Mouse (Mus musculus): ENCODE results near the gene Dclk2. TPM values are rescaled to one million over a fixed set of nuclear protein-coding genes. Genes with fewer than 3 reads are reported as not detected.

Gene Dclk2
- polyA plus RNA-seq, 1 experiment from 2014 or later, result 49.0 TPM

DNA sequence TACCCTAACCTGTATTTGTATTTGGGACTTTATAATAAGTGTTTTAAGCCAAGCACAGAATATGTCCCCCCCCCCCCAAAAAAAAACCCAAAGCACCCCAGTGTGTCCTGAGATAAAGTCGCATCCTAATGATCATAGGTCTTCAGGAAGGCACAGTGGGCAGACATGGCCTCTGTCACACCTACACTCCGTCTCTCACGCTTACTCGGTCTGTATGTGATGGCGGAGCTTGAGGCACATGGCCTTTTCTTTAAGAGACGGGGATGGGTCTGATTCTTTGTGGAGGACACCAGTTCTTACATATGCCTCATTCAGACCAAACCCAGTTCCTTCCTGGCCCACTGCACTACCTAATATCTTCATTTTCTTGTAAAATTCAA is 158.6 kb downstream of the Dclk2 start:
- Histone ChIP-seq H3K9me3 (ENCODE audit: control insufficient read depth, low read length) (no peaks in the 10 kb centered on the region), H3K9ac (ENCODE audit: low read length) (no peak overlapping the region), H3K4me3 (ENCODE audit: low read depth, low read length) (no peak overlapping the region), H3K27me3 (ENCODE audit: control insufficient read depth, insufficient read depth, low read length) (0 out of 2 replicates have a peak, but pooled peaks cover 2% of the 10 kb centered on the region), H3K27ac (ENCODE audit: low read depth, low read length) (no peak overlapping the region), H3K4me1 (replicated peaks; ENCODE audit: control insufficient read depth, insufficient read depth, low read length) (no peaks in the 10 kb centered on the region), H3K36me3 (ENCODE audit: control insufficient read depth, insufficient read depth, low read length) (no peaks in the 10 kb centered on the region), H3K4me2 (ENCODE audit: low read depth, low read length, severe bottlenecking) (no peak overlapping the region)
- DNase-seq (ENCODE audit: low spot score) (no peak), ATAC-seq (replicated peaks; ENCODE audit: low FRiP score) (no peak)
- whole genome bisulfite sequencing, result 89% methylated on average over 6 of the region's 6 CpGs

DNA sequence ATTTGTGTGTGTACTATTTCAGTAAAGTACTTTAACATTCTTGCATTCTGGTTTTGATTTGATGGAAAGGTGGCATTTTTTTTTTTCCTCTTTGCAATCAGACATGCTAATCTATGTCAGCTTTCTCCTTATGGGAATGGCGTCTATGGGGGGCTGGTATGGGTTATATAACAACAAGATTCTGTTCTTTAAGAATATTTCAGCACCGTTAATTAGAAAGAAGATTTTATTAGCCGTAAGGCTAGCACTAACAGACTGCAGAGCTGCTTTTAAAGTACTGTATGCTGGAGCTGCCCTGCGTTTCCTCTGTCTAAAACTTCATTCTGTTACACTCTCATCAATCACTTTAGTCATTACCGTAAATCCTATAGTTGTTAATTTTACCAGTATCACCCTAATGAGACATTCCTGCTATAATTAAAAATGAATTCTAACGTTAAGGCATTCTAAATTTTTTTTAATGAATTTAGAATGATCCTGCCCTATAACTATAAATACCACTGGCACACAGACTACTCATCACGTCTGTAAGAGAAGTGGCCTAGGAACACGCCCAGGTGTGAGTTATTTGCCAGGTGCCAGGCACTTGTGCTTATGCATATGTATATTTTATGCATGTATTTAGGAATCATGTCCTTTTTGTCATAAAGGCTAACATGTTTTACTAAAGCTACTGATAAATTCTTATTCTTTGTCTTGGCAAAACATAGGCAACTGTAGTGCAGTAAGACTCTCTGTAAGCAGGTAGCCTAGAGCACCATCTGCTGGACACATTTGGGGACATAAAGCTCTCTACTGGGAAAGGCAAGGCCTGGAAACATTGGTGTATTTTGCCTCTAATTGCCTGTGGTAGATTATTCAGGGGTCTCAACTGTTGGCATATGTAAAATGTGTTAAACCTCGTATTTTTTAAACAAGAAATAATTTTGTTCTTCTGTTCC is 159.3 kb downstream of the Dclk2 start:
- 0 out of 2 replicates have a peak, but pooled peaks have one; percentile 60 for ATAC-seq (replicated peaks; ENCODE audit: low FRiP score)
- Histone ChIP-seq H3K4me2 (ENCODE audit: low read depth, low read length, severe bottlenecking) (no peak overlapping the region), H3K4me3 (ENCODE audit: low read depth, low read length) (no peak overlapping the region), H3K9me3 (ENCODE audit: control insufficient read depth, low read length) (no peaks in the 10 kb centered on the region), H3K4me1 (replicated peaks; ENCODE audit: control insufficient read depth, insufficient read depth, low read length) (no peaks in the 10 kb centered on the region), H3K9ac (ENCODE audit: low read length) (no peak overlapping the region), H3K36me3 (ENCODE audit: control insufficient read depth, insufficient read depth, low read length) (no peaks in the 10 kb centered on the region), H3K27me3 (ENCODE audit: control insufficient read depth, insufficient read depth, low read length) (0 out of 2 replicates have a peak, but pooled peaks cover 2% of the 10 kb centered on the region), H3K27ac (ENCODE audit: low read depth, low read length) (no peak overlapping the region)
- 67% methylated on average over 9 of the region's 9 CpGs for WGBS
- DNase-seq (ENCODE audit: low spot score), result peak; percentile 72

DNA sequence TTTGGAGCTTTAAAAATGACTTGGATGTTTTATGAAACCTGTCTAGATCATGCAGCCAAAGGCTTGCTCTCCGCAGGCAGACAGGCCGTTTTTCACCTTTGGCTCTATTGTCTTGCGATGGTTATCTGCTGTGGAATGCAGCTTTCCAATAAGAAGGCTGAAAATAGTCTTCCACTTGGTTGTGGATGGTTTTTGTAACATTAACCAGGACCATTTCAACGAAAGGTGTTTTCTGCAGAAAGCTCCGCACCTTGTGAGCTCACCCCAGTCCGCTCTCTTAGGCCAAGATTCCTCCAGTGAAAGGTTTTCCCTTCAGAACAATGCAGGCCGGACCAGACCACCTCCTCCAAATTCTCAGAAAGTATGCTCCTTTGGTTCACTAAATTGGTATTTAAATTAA is 160.2 kb downstream of the Dclk2 start:
- no peak for DNase-seq (ENCODE audit: low spot score)
- no peak overlapping the region for H3K27ac ChIP-seq (ENCODE audit: low read depth, low read length)
- H3K27me3 ChIP-seq (ENCODE audit: control insufficient read depth, insufficient read depth, low read length), result 0 out of 2 replicates have a peak, but pooled peaks cover 2% of the 10 kb centered on the region
- H3K9ac ChIP-seq (ENCODE audit: low read length), result no peak overlapping the region
- H3K36me3 ChIP-seq (ENCODE audit: control insufficient read depth, insufficient read depth, low read length), result no peaks in the 10 kb centered on the region
- H3K4me2 ChIP-seq (ENCODE audit: low read depth, low read length, severe bottlenecking), result no peak overlapping the region
- no peak overlapping the region for H3K4me3 ChIP-seq (ENCODE audit: low read depth, low read length)
- 49% methylated on average over 7 of the region's 7 CpGs for WGBS
- no peak for ATAC-seq (replicated peaks; ENCODE audit: low FRiP score)
- H3K4me1 ChIP-seq (replicated peaks; ENCODE audit: control insufficient read depth, insufficient read depth, low read length), result no peaks in the 10 kb centered on the region
- H3K9me3 ChIP-seq (ENCODE audit: control insufficient read depth, low read length), result no peaks in the 10 kb centered on the region

DNA sequence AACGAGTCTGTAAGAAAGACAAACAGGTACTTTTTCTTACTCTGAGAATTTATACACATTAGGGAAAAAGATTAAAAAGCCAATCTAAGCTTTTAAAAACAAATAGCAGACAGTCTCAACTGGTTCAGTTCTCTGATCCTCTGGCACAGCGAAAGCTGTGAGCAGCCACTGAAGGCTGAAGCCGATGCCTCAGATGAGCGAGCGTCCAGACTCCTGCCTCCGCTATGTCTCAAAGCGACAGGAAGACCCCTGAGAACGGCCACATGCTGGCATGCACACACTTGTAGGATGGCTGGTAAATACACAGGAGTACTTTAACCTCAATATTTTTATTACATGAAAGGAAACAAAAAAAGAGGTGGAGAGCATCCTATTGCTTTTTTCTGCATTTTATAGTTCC is 160.8 kb downstream of the Dclk2 start:
- H3K27ac ChIP-seq (ENCODE audit: low read depth, low read length), result no peak overlapping the region
- H3K4me2 ChIP-seq (ENCODE audit: low read depth, low read length, severe bottlenecking), result no peak overlapping the region
- H3K9me3 ChIP-seq (ENCODE audit: control insufficient read depth, low read length), result no peaks in the 10 kb centered on the region
- ATAC-seq (replicated peaks; ENCODE audit: low FRiP score) (no peak), DNase-seq (ENCODE audit: low spot score) (no peak)
- WGBS, result 49% methylated on average over 8 of the region's 8 CpGs
- no peak overlapping the region for H3K9ac ChIP-seq (ENCODE audit: low read length)
- no peak overlapping the region for H3K4me3 ChIP-seq (ENCODE audit: low read depth, low read length)
- H3K36me3 ChIP-seq (ENCODE audit: control insufficient read depth, insufficient read depth, low read length), result no peaks in the 10 kb centered on the region
- H3K4me1 ChIP-seq (replicated peaks; ENCODE audit: control insufficient read depth, insufficient read depth, low read length), result no peaks in the 10 kb centered on the region
- 0 out of 2 replicates have a peak, but pooled peaks cover 2% of the 10 kb centered on the region for H3K27me3 ChIP-seq (ENCODE audit: control insufficient read depth, insufficient read depth, low read length)

DNA sequence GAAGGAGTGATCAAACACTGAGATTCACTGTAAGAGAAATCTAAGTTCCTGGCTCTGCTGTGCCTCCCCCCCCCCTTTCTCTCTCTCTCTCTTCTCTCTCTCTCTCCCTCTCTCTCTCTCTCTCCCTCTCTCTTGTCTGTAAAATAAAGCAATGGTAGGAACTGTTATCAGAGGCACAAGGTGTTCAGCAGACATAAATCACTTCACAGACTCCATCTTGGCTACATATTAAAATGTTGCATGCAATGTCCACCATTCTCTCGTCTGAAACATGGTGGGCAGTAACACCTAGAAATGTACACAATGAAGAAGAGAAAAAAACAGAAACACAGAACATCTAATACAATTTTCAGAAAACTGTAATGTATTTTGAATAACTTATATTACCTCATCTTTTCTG is 161.3 kb downstream of the Dclk2 start:
- no peak for DNase-seq (ENCODE audit: low spot score)
- Histone ChIP-seq H3K4me1 (replicated peaks; ENCODE audit: control insufficient read depth, insufficient read depth, low read length) (no peaks in the 10 kb centered on the region), H3K4me3 (ENCODE audit: low read depth, low read length) (no peak overlapping the region), H3K27me3 (ENCODE audit: control insufficient read depth, insufficient read depth, low read length) (0 out of 2 replicates have a peak, but pooled peaks cover 2% of the 10 kb centered on the region), H3K36me3 (ENCODE audit: control insufficient read depth, insufficient read depth, low read length) (no peaks in the 10 kb centered on the region), H3K4me2 (ENCODE audit: low read depth, low read length, severe bottlenecking) (no peak overlapping the region), H3K9me3 (ENCODE audit: control insufficient read depth, low read length) (no peaks in the 10 kb centered on the region), H3K27ac (ENCODE audit: low read depth, low read length) (no peak overlapping the region), H3K9ac (ENCODE audit: low read length) (no peak overlapping the region)
- 77% methylated on average over 1 of the region's 1 CpGs for WGBS
- ATAC-seq (replicated peaks; ENCODE audit: low FRiP score), result no peak

DNA sequence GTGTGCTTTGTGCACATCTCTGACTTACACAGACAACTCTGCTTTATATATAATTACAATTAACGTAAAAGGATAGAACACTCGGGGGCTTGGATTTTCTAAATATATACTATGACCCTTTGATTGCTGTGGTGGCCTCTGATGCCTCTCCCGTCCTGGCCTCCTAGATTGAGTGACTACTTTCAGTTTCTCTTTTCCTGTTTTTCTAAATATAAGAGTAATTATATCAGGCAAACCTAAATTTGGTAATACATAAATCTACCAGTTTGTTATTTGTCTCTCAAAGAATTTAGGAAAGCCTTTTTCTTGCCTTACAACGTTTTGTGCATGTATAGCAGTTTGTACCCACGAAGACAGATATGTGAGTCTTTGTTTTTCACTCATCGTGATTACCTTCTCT is 161.9 kb downstream of the Dclk2 start:
- ATAC-seq (replicated peaks; ENCODE audit: low FRiP score) (no peak), DNase-seq (ENCODE audit: low spot score) (no peak)
- no peaks in the 10 kb centered on the region for H3K9me3 ChIP-seq (ENCODE audit: control insufficient read depth, low read length)
- no peaks in the 10 kb centered on the region for H3K4me1 ChIP-seq (replicated peaks; ENCODE audit: control insufficient read depth, insufficient read depth, low read length)
- H3K27me3 ChIP-seq (ENCODE audit: control insufficient read depth, insufficient read depth, low read length), result 0 out of 2 replicates have a peak, but pooled peaks cover 2% of the 10 kb centered on the region
- no peak overlapping the region for H3K9ac ChIP-seq (ENCODE audit: low read length)
- WGBS, result 86% methylated on average over 6 of the region's 6 CpGs
- H3K4me2 ChIP-seq (ENCODE audit: low read depth, low read length, severe bottlenecking), result no peak overlapping the region
- no peak overlapping the region for H3K4me3 ChIP-seq (ENCODE audit: low read depth, low read length)
- H3K27ac ChIP-seq (ENCODE audit: low read depth, low read length), result no peak overlapping the region
- H3K36me3 ChIP-seq (ENCODE audit: control insufficient read depth, insufficient read depth, low read length), result no peaks in the 10 kb centered on the region

DNA sequence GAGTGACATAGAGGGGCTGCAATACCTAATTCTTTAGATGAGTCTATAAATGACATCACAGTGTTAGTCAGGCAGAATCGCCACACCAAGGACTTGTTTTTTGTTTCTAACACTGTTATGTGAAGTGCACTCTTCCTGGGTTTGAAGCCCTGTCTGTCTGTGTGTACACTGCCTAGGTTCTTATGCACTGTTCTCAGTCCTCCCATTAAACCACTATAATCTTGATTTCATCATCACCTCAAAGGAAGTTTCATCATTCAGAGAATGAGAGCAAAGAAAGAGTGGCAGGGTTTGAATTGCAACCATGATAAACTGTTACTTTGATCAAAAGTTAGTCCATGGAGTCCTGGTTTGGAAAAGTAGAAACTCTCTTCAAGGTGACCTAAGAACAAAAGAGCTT is 164.1 kb downstream of the Dclk2 start:
- H3K4me2 ChIP-seq (ENCODE audit: low read depth, low read length, severe bottlenecking), result no peak overlapping the region
- H3K36me3 ChIP-seq (ENCODE audit: control insufficient read depth, insufficient read depth, low read length), result no peaks in the 10 kb centered on the region
- no peaks in the 10 kb centered on the region for H3K9me3 ChIP-seq (ENCODE audit: control insufficient read depth, low read length)
- no peak overlapping the region for H3K9ac ChIP-seq (ENCODE audit: low read length)
- no peak overlapping the region for H3K4me3 ChIP-seq (ENCODE audit: low read depth, low read length)
- H3K27ac ChIP-seq (ENCODE audit: low read depth, low read length), result no peak overlapping the region
- WGBS, result 84% methylated on average over 1 of the region's 1 CpGs
- DNase-seq (ENCODE audit: low spot score), result no peak
- ATAC-seq (replicated peaks; ENCODE audit: low FRiP score), result no peak
- H3K27me3 ChIP-seq (ENCODE audit: control insufficient read depth, insufficient read depth, low read length), result 0 out of 2 replicates have a peak, but pooled peaks cover 2% of the 10 kb centered on the region
- no peaks in the 10 kb centered on the region for H3K4me1 ChIP-seq (replicated peaks; ENCODE audit: control insufficient read depth, insufficient read depth, low read length)

DNA sequence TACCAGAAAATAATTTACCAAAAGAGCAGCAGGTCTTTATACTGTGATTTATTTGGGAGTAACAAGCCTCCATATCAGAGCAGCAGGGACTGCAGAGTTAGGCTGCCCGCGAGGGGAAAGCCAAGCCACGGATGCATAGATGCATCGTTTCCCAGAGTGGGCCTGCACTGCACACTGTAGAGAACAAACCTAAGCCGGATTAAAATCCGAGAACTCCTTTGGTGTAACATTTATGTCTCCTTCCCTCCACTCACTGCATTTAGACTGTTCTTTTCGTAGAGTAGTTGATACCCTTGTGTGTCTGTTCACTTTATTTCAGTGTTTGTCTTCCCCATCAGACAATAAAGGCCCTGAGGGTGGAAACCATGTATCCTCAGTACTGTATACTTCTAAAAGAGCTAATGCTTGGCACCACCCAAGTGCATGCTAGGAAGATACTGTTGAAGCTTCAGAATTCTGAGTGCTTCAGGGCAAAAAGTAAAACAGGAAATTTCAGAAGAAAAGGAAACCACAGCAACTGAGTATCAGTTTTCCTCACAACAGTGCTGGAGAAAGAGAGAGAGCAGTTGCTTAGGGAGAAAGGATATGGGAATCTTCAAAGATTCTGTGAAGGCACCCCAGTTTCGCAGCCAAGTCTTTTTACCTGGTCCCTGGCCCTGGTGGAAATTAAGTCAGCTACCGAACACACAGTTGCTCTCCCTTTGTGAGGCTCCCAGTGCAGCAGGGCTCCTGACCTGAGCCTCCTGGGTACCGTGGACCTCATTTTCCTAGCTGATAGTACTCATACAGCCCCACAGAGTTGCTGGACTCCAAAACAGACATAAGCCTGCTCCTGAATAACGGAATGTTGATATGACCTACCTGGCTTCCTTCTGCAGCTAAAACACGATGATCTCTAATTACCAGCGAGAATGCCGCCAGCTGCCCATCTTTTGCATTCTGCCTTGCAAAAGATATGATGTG is 165.8 kb downstream of the Dclk2 start:
- H3K4me3 ChIP-seq (ENCODE audit: low read depth, low read length), result no peak overlapping the region
- ATAC-seq (replicated peaks; ENCODE audit: low FRiP score), result no peak
- peaks cover 3% of the 10 kb centered on the region; the same call in 1 of the 2 replicates for H3K27me3 ChIP-seq (ENCODE audit: control insufficient read depth, insufficient read depth, low read length)
- DNase-seq (ENCODE audit: low spot score), result no peak
- H3K4me2 ChIP-seq (ENCODE audit: low read depth, low read length, severe bottlenecking), result no peak overlapping the region
- H3K9ac ChIP-seq (ENCODE audit: low read length), result no peak overlapping the region
- no peaks in the 10 kb centered on the region; the same call in 1 of the 2 replicates for H3K4me1 ChIP-seq (replicated peaks; ENCODE audit: control insufficient read depth, insufficient read depth, low read length)
- WGBS, result 69% methylated on average over 14 of the region's 14 CpGs
- H3K27ac ChIP-seq (ENCODE audit: low read depth, low read length), result no peak overlapping the region
- no peaks in the 10 kb centered on the region for H3K9me3 ChIP-seq (ENCODE audit: control insufficient read depth, low read length)
- no peaks in the 10 kb centered on the region for H3K36me3 ChIP-seq (ENCODE audit: control insufficient read depth, insufficient read depth, low read length)
